Mouse (Mus musculus) lung, postnatal 0 days (tissue): ENCODE data around the gene Itgad. TPM values are rescaled to one million over a fixed set of nuclear protein-coding genes. Genes with fewer than 3 reads are reported as not detected.
A peak's percentile ranks its signal among the peaks of the same experiment; 100 is the strongest.

Source experiments
- ATAC-seq: fragments of 200-750 bp; cut with Nextera tagmentation; 2 replicates; pipeline ENCODE4 v1.8.0; 2017; ENCODE audit warnings: moderate library complexity
- DNase-seq: peaks from one replicate; pipeline ENCODE4 v3.0.0-alpha.2; 2016; ENCODE audit warnings: low spot score
- H3K27ac ChIP-seq: fragments of 300-500 bp; sonication (generic); 2 replicates; pipeline ENCODE4 v1.5.1; 2014; ENCODE audit warnings: antibody characterized with exemption, mild to moderate bottlenecking, low read length, mixed read lengths
- H3K27me3 ChIP-seq: fragments of 300-500 bp; sonication (generic); replicated peaks from 2 replicates; pipeline ENCODE4 v1.6.1; 2014; ENCODE audit warnings: low read length, mixed read lengths; ENCODE audit not compliant: insufficient read depth
- H3K36me3 ChIP-seq: fragments of 300-500 bp; sonication (generic); 2 replicates; pipeline ENCODE4 v1.6.1; 2014; ENCODE audit warnings: low read length, mixed read lengths; ENCODE audit not compliant: insufficient read depth
- H3K4me1 ChIP-seq: fragments of 300-500 bp; sonication (generic); 2 replicates; pipeline ENCODE4 v1.6.1; 2014; ENCODE audit warnings: antibody characterized with exemption, low read depth, low read length, mixed read lengths; ENCODE audit not compliant: insufficient read depth
- H3K4me2 ChIP-seq: fragments of 300-500 bp; sonication (generic); replicated peaks from 2 replicates; pipeline ENCODE4 v1.6.1; 2014; ENCODE audit warnings: low read depth, mild to moderate bottlenecking, low read length, moderate library complexity, mixed read lengths
- H3K4me3 ChIP-seq: fragments of 300-500 bp; sonication (generic); 2 replicates; pipeline ENCODE4 v1.5.1; 2014; ENCODE audit warnings: low read depth, low read length
- H3K9ac ChIP-seq: fragments of 300-500 bp; sonication (generic); replicated peaks from 2 replicates; pipeline ENCODE4 v1.6.1; 2014; ENCODE audit warnings: low read depth, mild to moderate bottlenecking
- H3K9me3 ChIP-seq: fragments of 300-500 bp; sonication (generic); 2 replicates; pipeline ENCODE4 v1.6.1; 2016; ENCODE audit warnings: low read length, mixed read lengths
- CTCF ChIP-seq: IDR thresholded peaks from 2 replicates; pipeline ENCODE4 v1.5.1; 2016; ENCODE audit warnings: antibody characterized with exemption, mild to moderate bottlenecking
- EP300 ChIP-seq: IDR thresholded peaks from 2 replicates; pipeline ENCODE4 v1.6.1; 2016; ENCODE audit warnings: antibody characterized with exemption, mild to moderate bottlenecking, control low read depth
- WGBS: fragments of 180-500 bp; shearing (Covaris S2); extraction: QIAGEN DNeasy Blood & Tissue Kit; methylation state at CpG from one replicate; pipeline ENCODE4 v1.1.7; 2014; 5-methylcytosine and 5-hydroxymethylcytosine counted together
- polyA plus RNA-seq: library from polyadenylated mRNA; unstranded; fragments of >200 nt; fragmentation: Nextera tagmentation; extraction: Ambion mirVana; gene quantifications from 2 replicates; pipeline ENCODE4 v1.2.1, GENCODE M21; 2015

The Itgad gene
- polyA plus RNA-seq, 1 experiment from 2014 or later, result 0.14 TPM

GRCm38 (mm10) chr7:128245547-128245946 lies 91.4 kb downstream of the Itgad start:
- no peak overlapping the region for H3K4me3 ChIP-seq
- H3K27ac ChIP-seq, result peak overlapping the region; percentile 91
- H3K9me3 ChIP-seq, result no peaks in the 10 kb centered on the region
- H3K4me1 ChIP-seq, result peaks cover 6% of the 10 kb centered on the region; the same call in 1 of the 2 replicates
- no peak overlapping the region; the same call in 1 of the 2 replicates for H3K4me2 ChIP-seq
- DNase-seq, result no peak
- WGBS, result 88% methylated on average over 4 of the region's 4 CpGs
- ATAC-seq, result no peak
- peaks cover 15% of the 10 kb centered on the region; the same call in 1 of the 2 replicates for H3K36me3 ChIP-seq
- no peaks in the 10 kb centered on the region for H3K27me3 ChIP-seq
- no peak for TF ChIP-seq CTCF
- no peak for TF ChIP-seq EP300
- no peak overlapping the region for H3K9ac ChIP-seq

- peak; percentile 92 for DNase-seq
- Histone ChIP-seq H3K4me3 (peak within 1 kb of the TSS; percentile 57), H3K27ac (peak within 1 kb of the TSS; percentile 91), H3K36me3 (peaks cover 10% of the 10 kb centered on the region; the same call in 1 of the 2 replicates), H3K9ac (peak within 1 kb of the TSS; percentile 75), H3K4me2 (peak within 1 kb of the TSS; percentile 66), H3K27me3 (no peaks in the 10 kb centered on the region), H3K9me3 (no peaks in the 10 kb centered on the region), H3K4me1 (peaks cover 6% of the 10 kb centered on the region; the same call in 1 of the 2 replicates)
- TF ChIP-seq EP300 (no peak), CTCF (no peak)
- peak; percentile 89 for ATAC-seq
- WGBS, result 4% methylated on average over 19 of the region's 30 CpGs
Measured at GRCm38 (mm10) chr7:128246496-128247391, 92.6 kb downstream of the Itgad start, which contains the start of gene Tgfb1i1. TSS of gene Tgfb1i1 (plus strand) at chr7:128246812.

- Histone ChIP-seq H3K9me3 (no peaks in the 10 kb centered on the region), H3K4me1 (peaks cover 6% of the 10 kb centered on the region; the same call in 1 of the 2 replicates), H3K27me3 (no peaks in the 10 kb centered on the region), H3K4me3 (peak overlapping the region; percentile 57), H3K27ac (peak overlapping the region; percentile 91), H3K36me3 (peaks cover 10% of the 10 kb centered on the region; the same call in 1 of the 2 replicates), H3K4me2 (peak overlapping the region; percentile 66), H3K9ac (peak overlapping the region; percentile 75)
- DNase-seq (peak; percentile 97), ATAC-seq (peak; percentile 83)
- TF ChIP-seq EP300 (0 out of 2 replicates have a peak, but pooled peaks have one; percentile 27), CTCF (peak; percentile 83)
- under 1% methylated on average over 13 of the region's 13 CpGs for WGBS
Measured at GRCm38 (mm10) chr7:128247443-128247842, 93.3 kb downstream of the Itgad start.

GRCm38 (mm10) chr7:128248081-128249042 lies 94.2 kb downstream of the Itgad start:
- 63% methylated on average over 10 of the region's 10 CpGs for WGBS
- DNase-seq, result no peak
- H3K9ac ChIP-seq, result peak overlapping the region; percentile 41
- H3K27me3 ChIP-seq, result no peaks in the 10 kb centered on the region
- H3K27ac ChIP-seq, result no peak overlapping the region
- H3K4me2 ChIP-seq, result peak overlapping the region; percentile 66
- H3K9me3 ChIP-seq, result no peaks in the 10 kb centered on the region
- H3K4me3 ChIP-seq, result peak overlapping the region; percentile 57
- TF ChIP-seq EP300, result no peak
- no peak for TF ChIP-seq CTCF
- peaks cover 6% of the 10 kb centered on the region; the same call in 1 of the 2 replicates for H3K4me1 ChIP-seq
- peaks cover 19% of the 10 kb centered on the region; the same call in 1 of the 2 replicates for H3K36me3 ChIP-seq
- no peak for ATAC-seq

GRCm38 (mm10) chr7:128249998-128250397 lies 95.8 kb downstream of the Itgad start:
- DNase-seq (no peak), ATAC-seq (no peak)
- H3K4me2 ChIP-seq, result no peak overlapping the region
- no peaks in the 10 kb centered on the region for H3K27me3 ChIP-seq
- TF ChIP-seq CTCF (no peak), EP300 (no peak)
- H3K36me3 ChIP-seq, result peaks cover 19% of the 10 kb centered on the region; the same call in 1 of the 2 replicates
- H3K9ac ChIP-seq, result no peak overlapping the region
- H3K27ac ChIP-seq, result no peak overlapping the region
- H3K4me1 ChIP-seq, result peaks cover 6% of the 10 kb centered on the region; the same call in 1 of the 2 replicates
- WGBS, result 89% methylated on average over 5 of the region's 5 CpGs
- no peak overlapping the region for H3K4me3 ChIP-seq
- no peaks in the 10 kb centered on the region for H3K9me3 ChIP-seq
